Mouse (Mus musculus) heart, embryonic 14.5 days (tissue): ENCODE measurements around the gene Mecom. TPM values are rescaled to one million over a fixed set of nuclear protein-coding genes. Genes with fewer than 3 reads are reported as not detected.

Experiments used
- ATAC-seq: fragments of 200-750 bp; cut with Nextera tagmentation; 2 replicates; pipeline ENCODE4 v1.8.0; 2017; ENCODE audit warnings: low read depth, moderate TSS enrichment; ENCODE audit not compliant: insufficient number of reproducible peaks, insufficient read depth, low FRiP score
- H3K27ac ChIP-seq, 2 experiments: fragments of 200-500 bp in 1 of 2; fragments of 300-500 bp in 1 of 2; sonication (generic) in 1 of 2; replicated peaks in 1 of 2; 2 replicates each; pipeline ENCODE4 v1.5.1; 2012 to 2014; ENCODE audit warnings: low read depth in 2 of 2, low read length in 2 of 2, control low read depth in 1 of 2, mild to moderate bottlenecking in 1 of 2, mixed read lengths in 1 of 2; ENCODE audit not compliant: control insufficient read depth in 1 of 2, insufficient read depth in 1 of 2
- H3K27me3 ChIP-seq: fragments of 300-500 bp; sonication (generic); 2 replicates; pipeline ENCODE4 v1.6.1; 2014; ENCODE audit warnings: mild to moderate bottlenecking, low read length, control low read depth; ENCODE audit not compliant: control insufficient read depth, insufficient read depth
- H3K36me3 ChIP-seq: fragments of 300-500 bp; sonication (generic); 2 replicates; pipeline ENCODE4 v1.6.1; 2014; ENCODE audit warnings: mild to moderate bottlenecking, control low read depth, low read length, mixed read lengths; ENCODE audit not compliant: control insufficient read depth, insufficient read depth
- H3K4me1 ChIP-seq, 2 experiments: fragments of 200-500 bp in 1 of 2; fragments of 300-500 bp in 1 of 2; sonication (generic) in 1 of 2; 2 replicates each; pipeline ENCODE4 v1.6.1; 2012 to 2014; ENCODE audit warnings: low read length in 2 of 2, control low read depth in 1 of 2, mixed read lengths in 1 of 2; ENCODE audit not compliant: control insufficient read depth in 2 of 2, insufficient read depth in 2 of 2
- H3K4me2 ChIP-seq: fragments of 300-500 bp; sonication (generic); 2 replicates; pipeline ENCODE4 v1.6.1; 2014; ENCODE audit warnings: mild to moderate bottlenecking, low read length
- H3K4me3 ChIP-seq, 2 experiments: fragments of 200-500 bp in 1 of 2; fragments of 300-500 bp in 1 of 2; sonication (generic) in 1 of 2; 2 replicates each; pipeline ENCODE4 v1.5.1; 2012 to 2014; ENCODE audit warnings: low read length in 2 of 2, mild to moderate bottlenecking in 2 of 2, control low read depth in 1 of 2, low read depth in 1 of 2, moderate library complexity in 1 of 2; ENCODE audit not compliant: control insufficient read depth in 1 of 2, insufficient read depth in 1 of 2
- H3K9ac ChIP-seq: fragments of 300-500 bp; sonication (generic); 2 replicates; pipeline ENCODE4 v1.6.1; 2014; ENCODE audit warnings: mild to moderate bottlenecking, low read length
- H3K9me3 ChIP-seq: fragments of 300-500 bp; sonication (generic); 2 replicates; pipeline ENCODE4 v1.6.1; 2016; ENCODE audit warnings: low read length, control low read depth; ENCODE audit not compliant: control insufficient read depth
- WGBS: fragments of 180-500 bp; shearing (Covaris S2); extraction: QIAGEN DNeasy Blood & Tissue Kit; methylation state at CpG from one replicate; pipeline ENCODE4 v1.1.7; 2014; 5-methylcytosine and 5-hydroxymethylcytosine counted together
- polyA plus RNA-seq: library from polyadenylated mRNA; unstranded; fragments of >200 nt; fragmentation: Nextera tagmentation; extraction: Ambion mirVana; gene quantifications from 2 replicates; pipeline ENCODE4 v1.2.1, GENCODE M21; 2014

Mecom gene
- polyA plus RNA-seq, 1 experiment from 2014 or later = 23.0 TPM

DNA sequence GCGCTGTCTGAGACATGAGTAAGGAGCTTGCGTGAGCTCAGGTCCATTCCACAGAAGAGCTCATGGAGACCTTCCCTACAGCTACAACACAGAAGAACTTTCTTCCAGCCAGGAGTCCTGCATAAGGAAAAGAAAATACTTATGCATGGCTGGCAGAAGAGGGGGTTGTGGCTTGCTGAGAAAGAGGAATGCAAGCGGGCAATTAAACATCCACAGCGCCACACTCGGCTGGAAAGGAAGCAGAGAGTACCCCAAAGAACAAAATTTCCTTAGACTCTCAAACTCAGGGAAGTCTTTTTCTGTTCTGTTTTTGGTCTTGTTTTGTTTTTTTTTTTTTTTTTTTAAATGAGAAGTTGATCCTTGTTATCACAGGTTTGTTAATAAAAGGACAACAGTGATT lies 300.6 kb downstream of the Mecom start:
- no peaks in the 10 kb centered on the region for H3K27me3 ChIP-seq
- no peak overlapping the region for H3K4me2 ChIP-seq
- no peaks in the 10 kb centered on the region for H3K36me3 ChIP-seq
- 81% methylated on average over 5 of the region's 5 CpGs for WGBS
- H3K27ac ChIP-seq = peak overlapping the region; percentile 75 to 82
- no peaks in the 10 kb centered on the region for H3K9me3 ChIP-seq
- ATAC-seq = no peak
- H3K9ac ChIP-seq = no peak overlapping the region
- H3K4me1 ChIP-seq = peaks cover 18 to 20% of the 10 kb centered on the region in 2 experiments; a peak in 3 of 4 replicates
- no peak overlapping the region for H3K4me3 ChIP-seq

- H3K4me1 ChIP-seq = peaks cover 18 to 20% of the 10 kb centered on the region in 2 experiments; a peak in 3 of 4 replicates
- WGBS = 70% methylated on average over 12 of the region's 12 CpGs
- no peak overlapping the region for H3K4me3 ChIP-seq
- H3K36me3 ChIP-seq = no peaks in the 10 kb centered on the region
- peak overlapping the region; percentile 75 to 82 for H3K27ac ChIP-seq
- H3K27me3 ChIP-seq = no peaks in the 10 kb centered on the region
- H3K9me3 ChIP-seq = no peaks in the 10 kb centered on the region
- no peak overlapping the region for H3K9ac ChIP-seq
- ATAC-seq = no peak
- 0 out of 2 replicates have a peak overlapping the region, but pooled peaks have one; percentile 7 for H3K4me2 ChIP-seq
Observed at GRCm38 (mm10) chr3:30246431-30247041, 301.3 kb downstream of the Mecom start.

GRCm38 (mm10) chr3:30245950-30246349 lies 301.9 kb downstream of the Mecom start:
- H3K9ac ChIP-seq = no peak overlapping the region
- H3K27ac ChIP-seq = peak overlapping the region; percentile 75 to 82
- no peaks in the 10 kb centered on the region for H3K27me3 ChIP-seq
- H3K9me3 ChIP-seq = no peaks in the 10 kb centered on the region
- peak; percentile 59; the same call in 1 of the 2 replicates for ATAC-seq
- H3K36me3 ChIP-seq = no peaks in the 10 kb centered on the region
- H3K4me1 ChIP-seq = peaks cover 18 to 20% of the 10 kb centered on the region in 2 experiments; a peak in 3 of 4 replicates
- peak overlapping the region; percentile 7; the same call in 1 of the 2 replicates for H3K4me2 ChIP-seq
- H3K4me3 ChIP-seq = no peak overlapping the region
- WGBS = 28% methylated on average over 5 of the region's 5 CpGs

GRCm38 (mm10) chr3:30244401-30244871 lies 303.4 kb downstream of the Mecom start:
- H3K36me3 ChIP-seq = no peaks in the 10 kb centered on the region
- H3K4me2 ChIP-seq = no peak overlapping the region
- peak; percentile 32; the same call in 1 of the 2 replicates for ATAC-seq
- H3K27me3 ChIP-seq = no peaks in the 10 kb centered on the region
- H3K4me1 ChIP-seq = peaks cover 18 to 20% of the 10 kb centered on the region in 2 experiments; a peak in 3 of 4 replicates
- peak overlapping the region; percentile 76 to 78 for H3K27ac ChIP-seq
- WGBS = 43% methylated on average over 7 of the region's 7 CpGs
- H3K9ac ChIP-seq = no peak overlapping the region
- H3K9me3 ChIP-seq = no peaks in the 10 kb centered on the region
- H3K4me3 ChIP-seq = no peak overlapping the region

DNA sequence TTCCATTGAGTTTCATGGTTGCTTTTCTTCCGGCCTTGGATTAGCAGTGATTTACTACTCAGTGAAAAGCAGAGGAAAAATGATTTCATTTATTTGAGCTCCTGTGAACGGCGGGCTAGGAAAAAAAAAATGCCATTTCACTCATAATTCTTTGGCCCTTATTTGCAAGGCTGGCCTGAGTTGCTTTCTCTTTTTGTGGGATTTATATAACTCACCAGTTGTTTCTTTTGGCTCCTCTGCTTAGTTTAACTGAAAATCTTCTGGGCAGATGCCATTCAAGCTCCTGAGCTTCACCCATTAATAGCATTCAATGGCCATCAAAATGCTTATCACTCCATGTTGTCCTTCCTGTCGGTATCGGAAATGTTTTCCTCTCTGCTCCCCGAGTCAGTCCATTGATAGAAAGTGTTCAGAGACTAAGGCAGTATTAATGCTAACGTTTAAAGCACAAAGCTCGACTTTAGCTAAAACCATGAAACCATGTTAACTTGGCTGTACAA lies 304.0 kb downstream of the Mecom start:
- Histone ChIP-seq H3K27me3 (no peaks in the 10 kb centered on the region), H3K9me3 (no peaks in the 10 kb centered on the region), H3K4me1 (peaks cover 17 to 18% of the 10 kb centered on the region in 2 experiments; a peak in 3 of 4 replicates), H3K4me2 (no peak overlapping the region), H3K9ac (no peak overlapping the region), H3K4me3 (no peak overlapping the region), H3K36me3 (no peaks in the 10 kb centered on the region), H3K27ac (peak overlapping the region; percentile 76 to 78)
- ATAC-seq = no peak
- 52% methylated on average over 8 of the region's 8 CpGs for WGBS

GRCm38 (mm10) chr3:30239416-30239815 lies 308.4 kb downstream of the Mecom start:
- Histone ChIP-seq H3K4me2 (no peak overlapping the region), H3K36me3 (no peaks in the 10 kb centered on the region), H3K27ac (no peak overlapping the region), H3K4me1 (peaks cover under 1% of the 10 kb centered on the region in 2 experiments; a peak in 2 of 4 replicates), H3K9me3 (no peaks in the 10 kb centered on the region), H3K4me3 (no peak overlapping the region), H3K27me3 (no peaks in the 10 kb centered on the region), H3K9ac (no peak overlapping the region)
- WGBS = 73% methylated on average over 1 of the region's 1 CpGs
- ATAC-seq = no peak

GRCm38 (mm10) chr3:30237493-30237892 lies 310.3 kb downstream of the Mecom start:
- Histone ChIP-seq H3K4me1 (no peaks in the 10 kb centered on the region), H3K9ac (no peak overlapping the region), H3K4me3 (no peak overlapping the region), H3K27ac (no peak overlapping the region), H3K9me3 (no peaks in the 10 kb centered on the region), H3K4me2 (no peak overlapping the region), H3K36me3 (no peaks in the 10 kb centered on the region), H3K27me3 (no peaks in the 10 kb centered on the region)
- 81% methylated on average over 5 of the region's 5 CpGs for WGBS
- no peak for ATAC-seq
